Mouse (Mus musculus): ENCODE measurements around the gene Il15. TPM values are rescaled to one million over a fixed set of nuclear protein-coding genes. Genes with fewer than 3 reads are reported as not detected.
A peak's percentile ranks its signal among the peaks of the same experiment; 100 is the strongest.

Gene Il15
- total RNA-seq (2021) = 14.3 and 16.5 TPM in 2 replicates
- long read RNA-seq, partial matches to known transcripts = 0 of 7 reads
- long read RNA-seq, other reads (novel, unspliced or antisense) = 7 of 7 reads

DNA sequence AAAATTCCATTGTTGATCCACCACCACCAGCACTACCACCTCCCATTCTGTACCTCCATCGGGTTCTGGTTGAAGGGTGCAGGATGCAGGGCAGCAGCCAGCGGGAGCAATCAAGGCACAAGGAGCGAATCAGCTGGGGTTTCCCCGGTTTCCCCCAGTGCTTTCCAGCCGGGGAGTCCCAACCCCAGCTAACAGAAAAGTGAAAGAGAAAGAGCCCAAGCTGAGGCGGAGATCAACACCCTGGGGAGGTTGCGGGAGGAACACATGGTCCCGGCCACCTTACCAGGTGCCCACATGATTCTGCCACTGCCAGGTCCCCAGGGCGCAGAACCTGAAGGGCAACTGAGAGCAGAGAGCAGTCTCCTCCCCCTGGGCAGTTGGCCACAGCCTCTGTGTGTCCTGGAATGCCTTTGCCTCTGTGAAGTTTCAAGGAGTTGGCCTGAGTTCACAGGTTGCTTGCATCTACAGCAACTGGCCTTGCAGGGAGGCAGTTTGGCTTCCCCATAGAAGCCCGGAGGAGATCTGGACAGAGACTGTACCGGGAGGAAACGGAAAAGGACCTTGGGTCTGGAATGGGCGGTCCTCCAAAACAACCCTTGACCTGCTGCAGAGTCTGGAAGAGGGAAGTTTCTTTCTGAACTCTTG, at the start of gene Il15:
Il15 (minus strand) TSS at position 537 of the 645 bp plus-strand sequence.
- peak; percentile 69 for DNase-seq

GRCm38 (mm10) chr8:82444897-82445296, 41.9 kb upstream of the Il15 start:
- DNase-seq = no peak

GRCm38 (mm10) chr8:82416587-82417340, 13.7 kb upstream of the Il15 start:
- DNase-seq = no peak

DNA sequence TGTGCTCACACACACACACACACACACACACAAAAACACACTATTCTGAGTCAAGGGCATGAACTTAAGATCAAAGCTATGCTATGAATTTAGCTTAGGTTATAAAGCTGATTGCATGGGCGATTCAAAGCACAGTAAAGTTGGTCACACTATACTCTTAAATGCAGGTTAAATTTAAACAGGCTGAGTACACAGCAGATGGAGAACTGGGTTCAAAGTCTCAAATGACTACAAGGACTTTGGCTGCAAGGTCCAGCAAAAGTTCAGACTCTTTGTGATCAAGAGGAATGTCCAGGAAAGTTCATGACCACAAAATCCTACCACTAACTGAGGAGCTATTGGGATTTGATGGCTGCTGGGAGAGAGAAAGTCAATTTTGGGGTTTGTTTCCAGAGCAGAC, 12.5 kb upstream of the Il15 start:
- DNase-seq = no peak

GRCm38 (mm10) chr8:82410135-82410534, 7.1 kb upstream of the Il15 start:
- no peak for DNase-seq

- no peak for DNase-seq
Observed at GRCm38 (mm10) chr8:82407060-82407459, 4.0 kb upstream of the Il15 start.

- DNase-seq = no peak
Observed at GRCm38 (mm10) chr8:82404068-82404467, 1.0 kb upstream of the Il15 start.

DNA sequence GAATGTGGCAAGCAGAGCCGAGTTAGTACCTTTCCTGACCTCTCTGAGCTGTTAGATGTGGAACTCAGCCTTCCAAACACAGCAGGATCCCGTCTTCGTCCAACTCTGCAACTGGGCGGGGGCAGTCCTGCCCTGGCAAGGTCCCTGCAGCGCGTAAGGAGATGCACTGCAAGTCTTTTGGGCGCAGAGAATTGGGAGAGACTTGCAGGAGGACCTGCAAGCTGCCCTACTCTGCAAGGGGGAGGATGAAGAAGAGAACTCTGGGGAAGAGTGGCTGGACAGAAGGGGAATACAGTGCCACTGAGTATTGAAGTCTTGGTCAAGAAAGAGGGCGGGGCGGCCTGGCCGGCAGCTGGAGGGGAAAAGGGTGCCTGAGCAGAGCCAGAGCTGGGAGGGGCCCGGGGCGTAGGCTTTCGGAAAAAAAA, 749 bp downstream of the Il15 start:
- DNase-seq = peak; percentile 64

- DNase-seq = no peak
Observed at GRCm38 (mm10) chr8:82401490-82401889, 1.5 kb downstream of the Il15 start.

DNA sequence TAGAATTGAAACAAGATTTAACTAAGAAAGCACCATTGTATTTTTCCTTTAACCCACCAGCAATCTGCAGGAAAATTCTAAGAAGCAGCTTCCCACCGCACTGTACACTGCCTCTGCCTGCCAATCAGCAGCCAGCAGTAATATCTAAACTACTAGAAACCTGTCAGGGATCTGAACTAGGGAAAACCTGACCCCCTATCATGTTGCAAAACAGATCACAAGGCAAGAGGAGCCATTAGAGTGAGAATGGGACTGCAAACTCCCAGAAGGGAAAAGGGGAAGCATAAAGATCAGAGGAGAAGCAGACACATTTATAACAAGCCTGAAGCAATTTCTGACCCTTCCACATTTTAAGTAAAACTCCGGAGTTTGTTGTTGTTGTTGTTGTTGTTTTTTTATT, 2.0 kb downstream of the Il15 start:
- no peak for DNase-seq

DNA sequence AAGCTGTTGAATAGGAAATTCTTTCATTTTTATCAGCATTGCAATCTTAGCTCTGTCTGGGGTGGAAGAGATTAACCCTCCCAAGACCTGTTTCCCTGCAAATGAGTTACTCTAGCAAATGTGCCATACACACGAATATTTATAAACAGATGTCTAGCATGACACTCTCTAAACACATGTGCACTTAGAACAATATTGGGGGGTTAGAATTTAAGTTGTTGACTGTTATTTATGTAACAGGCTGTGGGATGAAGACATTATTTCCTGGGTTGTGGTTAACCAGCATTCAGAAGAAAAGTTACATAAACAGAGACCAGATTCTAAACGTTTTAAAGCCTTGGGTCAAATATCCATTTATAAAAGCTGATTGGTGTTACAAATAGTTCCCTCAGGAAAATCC, 2.6 kb downstream of the Il15 start:
- no peak for DNase-seq

DNA sequence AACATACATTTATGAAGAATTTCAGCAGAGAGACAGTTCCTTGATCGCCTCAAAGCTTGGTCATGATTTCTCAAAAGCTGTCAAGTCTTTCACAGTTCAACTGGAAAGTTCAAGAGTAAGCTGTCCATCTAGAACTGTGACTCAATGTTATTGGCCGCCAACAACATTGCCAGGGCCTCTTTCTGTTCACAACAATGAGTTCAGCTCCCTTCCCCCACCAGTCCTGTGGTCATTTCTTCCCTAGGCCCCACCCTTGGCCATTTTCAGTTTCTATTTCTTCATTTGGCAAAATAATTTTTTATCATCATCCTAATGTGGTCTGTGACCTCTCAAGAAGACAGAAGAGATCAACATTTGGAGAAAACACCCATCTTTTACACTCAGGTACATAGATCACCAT, 4.5 kb downstream of the Il15 start:
- DNase-seq = no peak

GRCm38 (mm10) chr8:82391258-82391657, 11.8 kb downstream of the Il15 start:
- no peak for DNase-seq

- no peak for DNase-seq
Observed at GRCm38 (mm10) chr8:82388356-82388902, 14.6 kb downstream of the Il15 start.

GRCm38 (mm10) chr8:82387614-82388013, 15.4 kb downstream of the Il15 start:
- no peak for DNase-seq

- DNase-seq = no peak
Observed at GRCm38 (mm10) chr8:82385867-82386266, 17.2 kb downstream of the Il15 start.

- no peak for DNase-seq
Observed at GRCm38 (mm10) chr8:82384458-82385234, 18.4 kb downstream of the Il15 start.

DNA sequence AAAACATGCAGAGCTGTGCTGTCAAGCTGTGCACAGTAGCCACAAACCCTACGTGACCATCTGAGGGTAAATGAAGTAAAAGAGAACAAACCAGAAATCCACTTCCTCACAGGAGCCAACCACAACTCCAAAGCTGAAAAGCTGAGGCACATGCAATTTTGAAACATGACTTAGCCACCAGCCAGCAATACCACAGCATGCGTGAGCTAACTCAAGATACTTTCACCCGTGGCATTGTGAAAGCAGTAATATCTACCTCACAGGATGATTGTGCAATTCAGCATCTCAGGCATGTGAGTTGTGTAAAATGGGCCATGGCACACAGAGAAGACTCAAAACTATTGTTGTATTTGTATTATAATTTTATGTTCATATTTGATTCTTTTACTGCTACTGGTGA, 19.7 kb downstream of the Il15 start:
- DNase-seq = no peak

DNA sequence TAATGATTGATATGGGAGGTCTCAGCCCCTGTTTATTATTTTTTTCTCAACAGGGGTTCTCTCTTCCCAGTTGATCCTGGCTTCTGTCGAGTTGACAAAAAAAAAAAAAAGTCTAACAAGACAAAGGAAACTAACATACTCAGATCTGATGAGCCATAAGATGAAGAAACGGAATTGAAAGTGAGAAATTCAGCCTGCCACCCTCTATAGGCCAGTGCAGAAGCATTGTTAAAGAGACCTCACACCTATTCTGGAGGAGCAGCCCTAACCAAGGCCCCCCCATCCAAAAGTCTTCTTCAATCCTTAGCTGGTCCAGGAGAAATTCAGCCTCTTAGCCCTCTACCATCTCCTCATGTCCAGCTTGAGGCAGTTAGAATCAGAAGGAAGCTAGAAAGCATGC, 20.7 kb downstream of the Il15 start:
- no peak for DNase-seq

DNA sequence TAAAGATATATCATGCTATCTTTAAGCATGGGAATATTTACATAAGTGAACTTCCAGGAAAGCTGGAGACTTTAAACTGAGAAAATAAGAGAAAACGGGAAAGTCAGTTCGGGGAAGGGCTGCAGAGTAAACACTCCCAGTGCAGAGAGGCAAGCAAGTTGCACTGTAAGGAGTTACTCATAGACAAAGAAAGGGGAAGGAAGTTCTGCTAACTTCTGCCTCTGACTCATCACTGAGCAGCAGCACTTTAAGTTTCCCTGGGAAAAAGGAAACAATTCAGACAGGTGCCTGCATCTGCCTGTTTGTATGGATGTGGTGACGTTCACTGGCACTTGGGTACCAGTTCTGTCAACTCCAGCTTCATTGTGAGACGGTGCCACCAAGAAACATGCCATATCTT, 28.6 kb downstream of the Il15 start:
- DNase-seq = no peak

GRCm38 (mm10) chr8:82372846-82373245, 30.2 kb downstream of the Il15 start:
- DNase-seq = no peak

GRCm38 (mm10) chr8:82370657-82371056, 32.4 kb downstream of the Il15 start:
- no peak for DNase-seq

DNA sequence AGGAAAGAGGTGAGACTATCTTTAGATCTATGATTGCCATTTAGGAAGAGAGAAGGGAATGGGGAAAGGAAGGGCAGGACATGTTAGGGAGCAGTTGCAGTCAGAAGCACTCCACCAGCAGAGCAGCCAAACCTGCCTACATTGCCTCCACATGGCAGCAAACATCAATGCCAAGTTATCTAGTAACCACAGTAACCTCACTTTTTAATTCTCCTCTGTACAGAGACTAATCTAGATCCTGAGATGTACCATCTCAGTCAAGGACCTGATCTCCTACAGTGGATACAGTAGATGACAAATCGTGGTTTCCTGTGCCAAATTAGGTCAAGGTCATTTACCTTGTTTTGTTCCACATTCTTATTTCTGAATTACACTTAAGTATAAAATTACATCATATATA, 42.0 kb downstream of the Il15 start:
- no peak for DNase-seq
